Mouse (Mus musculus): Measurements from ENCODE around the gene Klhl3. TPM values are rescaled to one million over a fixed set of nuclear protein-coding genes. Genes with fewer than 3 reads are reported as not detected.

Klhl3 gene
- polyA plus RNA-seq, 1 experiment from 2014 or later = 1.8 TPM

GRCm38 (mm10) chr13:58123381-58123780 is 10.0 kb upstream of the Klhl3 start:
- Histone ChIP-seq H3K4me3 (ENCODE audit: low read depth, low read length) (no peak overlapping the region), H3K4me2 (ENCODE audit: low read depth, low read length) (no peak overlapping the region), H3K36me3 (replicated peaks; ENCODE audit: control insufficient read depth, insufficient read depth, low read depth, low read length) (no peaks in the 10 kb centered on the region), H3K9ac (replicated peaks; ENCODE audit: low read length) (no peak overlapping the region), H3K27ac (replicated peaks; ENCODE audit: low read depth, low read length) (no peak overlapping the region), H3K9me3 (replicated peaks; ENCODE audit: control insufficient read depth, low read length) (no peaks in the 10 kb centered on the region), H3K27me3 (ENCODE audit: control insufficient read depth, insufficient read depth, low read length) (no peaks in the 10 kb centered on the region), H3K4me1 (ENCODE audit: control insufficient read depth, insufficient read depth, low read length) (no peaks in the 10 kb centered on the region)
- ATAC-seq (replicated peaks; ENCODE audit: insufficient number of reproducible peaks, low FRiP score, low TSS enrichment, low read depth) (no peak), DNase-seq (ENCODE audit: low spot score) (no peak)
- WGBS = 76% methylated on average over 8 of the region's 8 CpGs

GRCm38 (mm10) chr13:58122786-58123297 is 9.4 kb upstream of the Klhl3 start:
- no peaks in the 10 kb centered on the region for H3K36me3 ChIP-seq (replicated peaks; ENCODE audit: control insufficient read depth, insufficient read depth, low read depth, low read length)
- no peak overlapping the region for H3K27ac ChIP-seq (replicated peaks; ENCODE audit: low read depth, low read length)
- H3K4me3 ChIP-seq (ENCODE audit: low read depth, low read length) = no peak overlapping the region
- DNase-seq (ENCODE audit: low spot score) = no peak
- H3K9me3 ChIP-seq (replicated peaks; ENCODE audit: control insufficient read depth, low read length) = no peaks in the 10 kb centered on the region
- ATAC-seq (replicated peaks; ENCODE audit: insufficient number of reproducible peaks, low FRiP score, low TSS enrichment, low read depth) = no peak
- no peak overlapping the region for H3K9ac ChIP-seq (replicated peaks; ENCODE audit: low read length)
- 74% methylated on average over 10 of the region's 10 CpGs for WGBS
- no peaks in the 10 kb centered on the region for H3K4me1 ChIP-seq (ENCODE audit: control insufficient read depth, insufficient read depth, low read length)
- H3K27me3 ChIP-seq (ENCODE audit: control insufficient read depth, insufficient read depth, low read length) = no peaks in the 10 kb centered on the region
- H3K4me2 ChIP-seq (ENCODE audit: low read depth, low read length) = no peak overlapping the region

- no peak for ATAC-seq (replicated peaks; ENCODE audit: insufficient number of reproducible peaks, low FRiP score, low TSS enrichment, low read depth)
- no peak overlapping the region for H3K4me2 ChIP-seq (ENCODE audit: low read depth, low read length)
- no peaks in the 10 kb centered on the region for H3K27me3 ChIP-seq (ENCODE audit: control insufficient read depth, insufficient read depth, low read length)
- no peak overlapping the region for H3K4me3 ChIP-seq (ENCODE audit: low read depth, low read length)
- peak; percentile 57 for DNase-seq (ENCODE audit: low spot score)
- WGBS = 61% methylated on average over 8 of the region's 8 CpGs
- no peak overlapping the region for H3K9ac ChIP-seq (replicated peaks; ENCODE audit: low read length)
- H3K27ac ChIP-seq (replicated peaks; ENCODE audit: low read depth, low read length) = no peak overlapping the region
- H3K4me1 ChIP-seq (ENCODE audit: control insufficient read depth, insufficient read depth, low read length) = no peaks in the 10 kb centered on the region; the same call in 1 of the 2 replicates
- no peaks in the 10 kb centered on the region for H3K9me3 ChIP-seq (replicated peaks; ENCODE audit: control insufficient read depth, low read length)
- H3K36me3 ChIP-seq (replicated peaks; ENCODE audit: control insufficient read depth, insufficient read depth, low read depth, low read length) = no peaks in the 10 kb centered on the region
Observed at GRCm38 (mm10) chr13:58117318-58118017, 4.1 kb upstream of the Klhl3 start.

- WGBS = 90% methylated on average over 2 of the region's 2 CpGs
- no peak for DNase-seq (ENCODE audit: low spot score)
- Histone ChIP-seq H3K27me3 (ENCODE audit: control insufficient read depth, insufficient read depth, low read length) (no peaks in the 10 kb centered on the region), H3K27ac (replicated peaks; ENCODE audit: low read depth, low read length) (no peak overlapping the region), H3K9ac (replicated peaks; ENCODE audit: low read length) (no peak overlapping the region), H3K36me3 (replicated peaks; ENCODE audit: control insufficient read depth, insufficient read depth, low read depth, low read length) (no peaks in the 10 kb centered on the region), H3K9me3 (replicated peaks; ENCODE audit: control insufficient read depth, low read length) (no peaks in the 10 kb centered on the region), H3K4me3 (ENCODE audit: low read depth, low read length) (no peak overlapping the region), H3K4me2 (ENCODE audit: low read depth, low read length) (no peak overlapping the region), H3K4me1 (ENCODE audit: control insufficient read depth, insufficient read depth, low read length) (no peaks in the 10 kb centered on the region; the same call in 1 of the 2 replicates)
- ATAC-seq (replicated peaks; ENCODE audit: insufficient number of reproducible peaks, low FRiP score, low TSS enrichment, low read depth) = no peak
Observed at GRCm38 (mm10) chr13:58116801-58117200, 3.4 kb upstream of the Klhl3 start.

- no peaks in the 10 kb centered on the region for H3K36me3 ChIP-seq (replicated peaks; ENCODE audit: control insufficient read depth, insufficient read depth, low read depth, low read length)
- no peaks in the 10 kb centered on the region for H3K9me3 ChIP-seq (replicated peaks; ENCODE audit: control insufficient read depth, low read length)
- H3K4me1 ChIP-seq (ENCODE audit: control insufficient read depth, insufficient read depth, low read length) = no peaks in the 10 kb centered on the region; the same call in 1 of the 2 replicates
- H3K4me3 ChIP-seq (ENCODE audit: low read depth, low read length) = no peak overlapping the region
- no peak for ATAC-seq (replicated peaks; ENCODE audit: insufficient number of reproducible peaks, low FRiP score, low TSS enrichment, low read depth)
- DNase-seq (ENCODE audit: low spot score) = no peak
- no peak overlapping the region for H3K27ac ChIP-seq (replicated peaks; ENCODE audit: low read depth, low read length)
- H3K4me2 ChIP-seq (ENCODE audit: low read depth, low read length) = no peak overlapping the region
- H3K27me3 ChIP-seq (ENCODE audit: control insufficient read depth, insufficient read depth, low read length) = no peaks in the 10 kb centered on the region
- H3K9ac ChIP-seq (replicated peaks; ENCODE audit: low read length) = no peak overlapping the region
- 67% methylated on average over 13 of the region's 13 CpGs for WGBS
Observed at GRCm38 (mm10) chr13:58115227-58115626, 1.8 kb upstream of the Klhl3 start.

GRCm38 (mm10) chr13:58112601-58113041 is 771 bp downstream of the Klhl3 start:
- no peak overlapping the region for H3K27ac ChIP-seq (replicated peaks; ENCODE audit: low read depth, low read length)
- H3K9me3 ChIP-seq (replicated peaks; ENCODE audit: control insufficient read depth, low read length) = no peaks in the 10 kb centered on the region
- H3K4me1 ChIP-seq (ENCODE audit: control insufficient read depth, insufficient read depth, low read length) = no peaks in the 10 kb centered on the region; the same call in 1 of the 2 replicates
- peak overlapping the region; percentile 72 for H3K4me2 ChIP-seq (ENCODE audit: low read depth, low read length)
- H3K27me3 ChIP-seq (ENCODE audit: control insufficient read depth, insufficient read depth, low read length) = no peaks in the 10 kb centered on the region
- peak overlapping the region; percentile 61 for H3K9ac ChIP-seq (replicated peaks; ENCODE audit: low read length)
- DNase-seq (ENCODE audit: low spot score) = peak; percentile 41
- ATAC-seq (replicated peaks; ENCODE audit: insufficient number of reproducible peaks, low FRiP score, low TSS enrichment, low read depth) = no peak
- WGBS = 18% methylated on average over 11 of the region's 11 CpGs
- peak overlapping the region; percentile 45 for H3K4me3 ChIP-seq (ENCODE audit: low read depth, low read length)
- H3K36me3 ChIP-seq (replicated peaks; ENCODE audit: control insufficient read depth, insufficient read depth, low read depth, low read length) = no peaks in the 10 kb centered on the region

- WGBS = 71% methylated on average over 10 of the region's 10 CpGs
- H3K36me3 ChIP-seq (replicated peaks; ENCODE audit: control insufficient read depth, insufficient read depth, low read depth, low read length) = no peaks in the 10 kb centered on the region
- H3K4me1 ChIP-seq (ENCODE audit: control insufficient read depth, insufficient read depth, low read length) = no peaks in the 10 kb centered on the region; the same call in 1 of the 2 replicates
- DNase-seq (ENCODE audit: low spot score) (no peak), ATAC-seq (replicated peaks; ENCODE audit: insufficient number of reproducible peaks, low FRiP score, low TSS enrichment, low read depth) (no peak)
- peak overlapping the region; percentile 72 for H3K4me2 ChIP-seq (ENCODE audit: low read depth, low read length)
- peak overlapping the region; percentile 45; the same call in 1 of the 2 replicates for H3K4me3 ChIP-seq (ENCODE audit: low read depth, low read length)
- H3K27ac ChIP-seq (replicated peaks; ENCODE audit: low read depth, low read length) = no peak overlapping the region
- no peaks in the 10 kb centered on the region for H3K9me3 ChIP-seq (replicated peaks; ENCODE audit: control insufficient read depth, low read length)
- no peaks in the 10 kb centered on the region for H3K27me3 ChIP-seq (ENCODE audit: control insufficient read depth, insufficient read depth, low read length)
- H3K9ac ChIP-seq (replicated peaks; ENCODE audit: low read length) = peak overlapping the region; percentile 61; the same call in 1 of the 2 replicates
Observed at GRCm38 (mm10) chr13:58112191-58112590, 1.2 kb downstream of the Klhl3 start.

GRCm38 (mm10) chr13:58111306-58111705 is 2.1 kb downstream of the Klhl3 start:
- Histone ChIP-seq H3K9ac (replicated peaks; ENCODE audit: low read length) (no peak overlapping the region), H3K27ac (replicated peaks; ENCODE audit: low read depth, low read length) (no peak overlapping the region), H3K36me3 (replicated peaks; ENCODE audit: control insufficient read depth, insufficient read depth, low read depth, low read length) (no peaks in the 10 kb centered on the region), H3K9me3 (replicated peaks; ENCODE audit: control insufficient read depth, low read length) (no peaks in the 10 kb centered on the region), H3K4me1 (ENCODE audit: control insufficient read depth, insufficient read depth, low read length) (no peaks in the 10 kb centered on the region; the same call in 1 of the 2 replicates), H3K27me3 (ENCODE audit: control insufficient read depth, insufficient read depth, low read length) (no peaks in the 10 kb centered on the region), H3K4me2 (ENCODE audit: low read depth, low read length) (no peak overlapping the region), H3K4me3 (ENCODE audit: low read depth, low read length) (no peak overlapping the region)
- no peak for DNase-seq (ENCODE audit: low spot score)
- WGBS = 93% methylated on average over 6 of the region's 6 CpGs
- no peak for ATAC-seq (replicated peaks; ENCODE audit: insufficient number of reproducible peaks, low FRiP score, low TSS enrichment, low read depth)

Measured in embryonic facial prominence, embryonic 11.5 days (tissue).